Mouse (Mus musculus): Measurements from ENCODE around the gene Tas2r144.

GRCm38 (mm10) chr6:42253103-42253502, 38.0 kb downstream of the Tas2r144 start:
- TF ChIP-seq CTCF (IDR thresholded peaks at IDR 0.05; ENCODE audit: borderline replicate concordance, insufficient read depth, low read depth, low read length) (no peak), POLR2A (IDR thresholded peaks at IDR 0.05; ENCODE audit: borderline replicate concordance, insufficient read depth, low read length) (no peak)
